Mouse (Mus musculus): ENCODE results near the gene Ror1. TPM values are rescaled to one million over a fixed set of nuclear protein-coding genes. Genes with fewer than 3 reads are reported as not detected.

Ror1 gene
- polyA plus RNA-seq, 1 experiment from 2014 or later = 1.1 TPM

GRCm38 (mm10) chr4:100386272-100386988, 290.8 kb downstream of the Ror1 start:
- Histone ChIP-seq H3K36me3 (no peaks in the 10 kb centered on the region), H3K4me3 (replicated peaks) (no peak overlapping the region), H3K9me3 (0 out of 2 replicates have a peak, but pooled peaks cover 2% of the 10 kb centered on the region), H3K4me1 (replicated peaks) (no peaks in the 10 kb centered on the region), H3K9ac (replicated peaks) (no peak overlapping the region), H3K27me3 (no peaks in the 10 kb centered on the region), H3K4me2 (replicated peaks) (no peak overlapping the region), H3K27ac (no peak overlapping the region)
- no peak for ATAC-seq
- 67% methylated on average over 5 of the region's 5 CpGs for WGBS

- H3K9ac ChIP-seq (replicated peaks) = no peak overlapping the region
- no peaks in the 10 kb centered on the region for H3K9me3 ChIP-seq
- no peak for ATAC-seq
- H3K4me2 ChIP-seq (replicated peaks) = no peak overlapping the region
- H3K27me3 ChIP-seq = no peaks in the 10 kb centered on the region
- H3K4me1 ChIP-seq (replicated peaks) = no peaks in the 10 kb centered on the region
- H3K4me3 ChIP-seq (replicated peaks) = no peak overlapping the region
- H3K27ac ChIP-seq = no peak overlapping the region
- H3K36me3 ChIP-seq = no peaks in the 10 kb centered on the region
- 94% methylated on average over 6 of the region's 6 CpGs for WGBS
Observed at GRCm38 (mm10) chr4:100390436-100390835, 294.8 kb downstream of the Ror1 start.

GRCm38 (mm10) chr4:100391021-100391420, 295.4 kb downstream of the Ror1 start:
- WGBS = 94% methylated on average over 6 of the region's 6 CpGs
- Histone ChIP-seq H3K4me2 (replicated peaks) (no peak overlapping the region), H3K4me3 (replicated peaks) (no peak overlapping the region), H3K27ac (no peak overlapping the region), H3K36me3 (no peaks in the 10 kb centered on the region), H3K9me3 (no peaks in the 10 kb centered on the region), H3K27me3 (no peaks in the 10 kb centered on the region), H3K4me1 (replicated peaks) (no peaks in the 10 kb centered on the region), H3K9ac (replicated peaks) (no peak overlapping the region)
- ATAC-seq = no peak

GRCm38 (mm10) chr4:100393374-100394061, 297.9 kb downstream of the Ror1 start:
- ATAC-seq = no peak
- 84% methylated on average over 12 of the region's 12 CpGs for WGBS

GRCm38 (mm10) chr4:100395407-100395806, 299.8 kb downstream of the Ror1 start:
- Histone ChIP-seq H3K4me2 (replicated peaks) (no peak overlapping the region), H3K36me3 (no peaks in the 10 kb centered on the region), H3K4me1 (replicated peaks) (no peaks in the 10 kb centered on the region), H3K27me3 (no peaks in the 10 kb centered on the region), H3K9ac (replicated peaks) (no peak overlapping the region), H3K9me3 (no peaks in the 10 kb centered on the region), H3K27ac (no peak overlapping the region), H3K4me3 (replicated peaks) (no peak overlapping the region)
- WGBS = 97% methylated on average over 4 of the region's 4 CpGs
- ATAC-seq = no peak

More at GRCm38 (mm10) chr4:100393374-100394061, 297.9 kb downstream of the Ror1 start:
- Histone ChIP-seq H3K4me3 (replicated peaks) (no peak overlapping the region), H3K36me3 (no peaks in the 10 kb centered on the region), H3K27me3 (no peaks in the 10 kb centered on the region), H3K4me2 (replicated peaks) (no peak overlapping the region), H3K9me3 (no peaks in the 10 kb centered on the region), H3K9ac (replicated peaks) (no peak overlapping the region), H3K27ac (no peak overlapping the region), H3K4me1 (replicated peaks) (no peaks in the 10 kb centered on the region)

- Histone ChIP-seq H3K9ac (replicated peaks) (no peak overlapping the region), H3K9me3 (no peaks in the 10 kb centered on the region), H3K4me2 (replicated peaks) (no peak overlapping the region), H3K27me3 (no peaks in the 10 kb centered on the region), H3K4me1 (replicated peaks) (no peaks in the 10 kb centered on the region), H3K4me3 (replicated peaks) (no peak overlapping the region), H3K27ac (no peak overlapping the region), H3K36me3 (no peaks in the 10 kb centered on the region)
- WGBS = 78% methylated on average over 3 of the region's 3 CpGs
- ATAC-seq = no peak
Observed at GRCm38 (mm10) chr4:100398079-100398478, 302.5 kb downstream of the Ror1 start.

- 80% methylated on average over 3 of the region's 3 CpGs for WGBS
- ATAC-seq = no peak
- H3K4me3 ChIP-seq (replicated peaks) = no peak overlapping the region
- H3K4me1 ChIP-seq (replicated peaks) = no peaks in the 10 kb centered on the region
- no peaks in the 10 kb centered on the region for H3K9me3 ChIP-seq
- no peak overlapping the region for H3K27ac ChIP-seq
- no peaks in the 10 kb centered on the region for H3K36me3 ChIP-seq
- no peak overlapping the region for H3K4me2 ChIP-seq (replicated peaks)
- H3K9ac ChIP-seq (replicated peaks) = no peak overlapping the region
- H3K27me3 ChIP-seq = no peaks in the 10 kb centered on the region
Observed at GRCm38 (mm10) chr4:100401078-100401477, 305.5 kb downstream of the Ror1 start.

GRCm38 (mm10) chr4:100401581-100402470, 306.2 kb downstream of the Ror1 start:
- WGBS = 88% methylated on average over 14 of the region's 14 CpGs
- H3K9ac ChIP-seq (replicated peaks) = no peak overlapping the region
- H3K4me1 ChIP-seq (replicated peaks) = no peaks in the 10 kb centered on the region
- H3K36me3 ChIP-seq = no peaks in the 10 kb centered on the region
- H3K27me3 ChIP-seq = no peaks in the 10 kb centered on the region
- no peak for ATAC-seq
- H3K9me3 ChIP-seq = no peaks in the 10 kb centered on the region
- H3K4me2 ChIP-seq (replicated peaks) = no peak overlapping the region
- no peak overlapping the region for H3K27ac ChIP-seq
- H3K4me3 ChIP-seq (replicated peaks) = no peak overlapping the region

GRCm38 (mm10) chr4:100407261-100407874, 311.8 kb downstream of the Ror1 start:
- Histone ChIP-seq H3K36me3 (no peaks in the 10 kb centered on the region), H3K4me1 (replicated peaks) (peaks cover 9% of the 10 kb centered on the region; the same call in 1 of the 2 replicates), H3K4me3 (replicated peaks) (no peak overlapping the region), H3K27me3 (no peaks in the 10 kb centered on the region), H3K9me3 (no peaks in the 10 kb centered on the region), H3K4me2 (replicated peaks) (no peak overlapping the region), H3K9ac (replicated peaks) (no peak overlapping the region), H3K27ac (no peak overlapping the region)
- 42% methylated on average over 9 of the region's 9 CpGs for whole genome bisulfite sequencing
- no peak for ATAC-seq

GRCm38 (mm10) chr4:100409521-100409920, 313.9 kb downstream of the Ror1 start:
- WGBS = 79% methylated on average over 8 of the region's 8 CpGs
- Histone ChIP-seq H3K27me3 (no peaks in the 10 kb centered on the region), H3K9me3 (no peaks in the 10 kb centered on the region), H3K9ac (replicated peaks) (no peak overlapping the region), H3K27ac (no peak overlapping the region), H3K4me3 (replicated peaks) (no peak overlapping the region), H3K4me2 (replicated peaks) (no peak overlapping the region), H3K36me3 (no peaks in the 10 kb centered on the region), H3K4me1 (replicated peaks) (peaks cover 9% of the 10 kb centered on the region; the same call in 1 of the 2 replicates)
- no peak for ATAC-seq

- Histone ChIP-seq H3K4me1 (replicated peaks) (peaks cover 9% of the 10 kb centered on the region; the same call in 1 of the 2 replicates), H3K36me3 (no peaks in the 10 kb centered on the region), H3K9ac (replicated peaks) (no peak overlapping the region), H3K4me3 (replicated peaks) (no peak overlapping the region), H3K27ac (no peak overlapping the region), H3K9me3 (no peaks in the 10 kb centered on the region), H3K27me3 (no peaks in the 10 kb centered on the region), H3K4me2 (replicated peaks) (no peak overlapping the region)
- ATAC-seq = peak; percentile 79
- WGBS = 17% methylated on average over 13 of the region's 13 CpGs
Observed at GRCm38 (mm10) chr4:100411841-100412539, 316.4 kb downstream of the Ror1 start.

All from midbrain, embryonic 13.5 days (tissue).